In the genomic region with DNA sequence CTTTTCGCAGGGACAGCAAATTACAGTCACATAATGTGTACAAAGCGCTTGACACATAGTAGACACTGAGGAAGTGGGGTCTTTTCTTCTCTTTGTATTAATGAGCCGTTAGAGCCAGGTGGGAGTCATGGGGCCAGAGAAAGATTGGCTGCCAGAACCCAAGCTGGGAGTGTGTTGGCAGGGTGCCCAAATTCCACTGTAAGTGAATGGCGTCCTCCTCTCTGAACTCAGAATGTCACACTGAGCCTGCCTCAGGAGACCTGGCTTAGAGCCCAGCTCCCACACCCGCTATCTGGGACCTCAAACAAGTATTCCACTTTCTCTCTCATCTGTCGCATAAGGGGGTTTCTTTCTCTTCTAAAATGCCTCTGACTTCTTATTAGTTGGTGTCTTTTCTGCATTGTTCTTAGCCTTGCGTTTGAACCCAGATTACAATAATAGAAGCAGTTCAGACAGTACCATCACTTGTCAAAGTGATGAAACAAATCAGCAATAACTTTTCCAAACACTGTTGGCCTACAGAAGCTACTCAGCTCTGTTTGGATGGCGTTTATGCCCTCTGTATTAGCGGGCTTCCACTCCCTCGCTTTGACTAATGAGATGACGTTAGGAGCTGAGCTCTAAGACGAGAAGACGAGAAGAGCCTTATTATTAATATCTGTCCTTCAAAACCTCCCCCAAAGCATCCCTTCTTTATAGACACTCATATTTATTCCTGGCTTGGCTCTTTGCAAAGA, we compare ENCODE assay signal across 9 mouse cellular contexts. TPM values are rescaled to one million over a fixed set of nuclear protein-coding genes. Genes with fewer than 3 reads are reported as not detected.
DNase-seq lines count a peak whose midpoint lies in the region; ATAC-seq and TF ChIP-seq lines count a peak whose summit lies in the region.
"Had no signal": no experiment of that assay in that cellular context is flagged by ENCODE, and none has a peak within 500 bp of the region (broad histone marks: within the 10 kb centered on the region; RNA-seq: fewer than 3 reads in every experiment).

No protein-coding gene starts in this region.

- no peaks in the 10 kb centered on the region for H3K9me3 ChIP-seq in forebrain, postnatal 0 days (ENCODE audit: low read length)
- H3K9me3 ChIP-seq in hindbrain, embryonic 15.5 days, result no peaks in the 10 kb centered on the region
- no peaks in the 10 kb centered on the region for H3K9me3 ChIP-seq in limb, embryonic 10.5 days (replicated peaks)
- H3K9me3 ChIP-seq in neural tube, embryonic 13.5 days, result no peaks in the 10 kb centered on the region

- no peak overlapping the region for H3K4me3 ChIP-seq in forebrain, postnatal 0 days (ENCODE audit: low read depth, low read length)
- no peak overlapping the region for H3K4me3 ChIP-seq in hindbrain, embryonic 15.5 days
- no peak overlapping the region for H3K4me3 ChIP-seq in limb, embryonic 10.5 days
- H3K4me3 ChIP-seq in neural tube, embryonic 13.5 days, result no peak overlapping the region

- H3K9ac ChIP-seq in forebrain, postnatal 0 days, result no peak overlapping the region
- no peak overlapping the region for H3K9ac ChIP-seq in hindbrain, embryonic 15.5 days
- H3K9ac ChIP-seq in neural tube, embryonic 13.5 days, result no peak overlapping the region

- H3K4me1 ChIP-seq in forebrain, postnatal 0 days (ENCODE audit: insufficient read depth), result 0 out of 2 replicates have a peak, but pooled peaks cover 9% of the 10 kb centered on the region
- peaks cover 15% of the 10 kb centered on the region for H3K4me1 ChIP-seq in hindbrain, embryonic 15.5 days (replicated peaks)
- H3K4me1 ChIP-seq in limb, embryonic 10.5 days, result peaks cover 32% of the 10 kb centered on the region
- peaks cover 26% of the 10 kb centered on the region for H3K4me1 ChIP-seq in neural tube, embryonic 13.5 days (replicated peaks)

- peak; percentile 41 for DNase-seq in layer of hippocampus, adult 11-12 months (ENCODE audit: low spot score)
- no peak for DNase-seq in layer of hippocampus, adult 9-10 months (ENCODE audit: low spot score)
- DNase-seq in brain, adult 2 months (ENCODE audit: low read depth, low spot score), result peak; percentile 47
- peak; percentile 83 for DNase-seq in forebrain, postnatal 0 days
- DNase-seq in limb, embryonic 10.5 days (ENCODE audit: low spot score), result peak; percentile 65

- no peak for TF ChIP-seq CTCF in forebrain, postnatal 0 days (IDR thresholded peaks at IDR 0.05; ENCODE audit: low read depth)

- no peaks in the 10 kb centered on the region for H3K27me3 ChIP-seq in forebrain, postnatal 0 days (ENCODE audit: insufficient read depth, low read length)
- no peaks in the 10 kb centered on the region for H3K27me3 ChIP-seq in hindbrain, embryonic 15.5 days
- H3K27me3 ChIP-seq in limb, embryonic 10.5 days (ENCODE audit: low read depth, poor library complexity, severe bottlenecking), result no peaks in the 10 kb centered on the region
- peaks cover 19% of the 10 kb centered on the region for H3K27me3 ChIP-seq in neural tube, embryonic 13.5 days

- H3K27ac ChIP-seq in forebrain, postnatal 0 days (ENCODE audit: low read depth, low read length), result no peak overlapping the region
- H3K27ac ChIP-seq in hindbrain, embryonic 15.5 days (replicated peaks), result 0 out of 2 replicates have a peak overlapping the region, but pooled peaks have one; percentile 16
- peak overlapping the region; percentile 57; the same call in 1 of the 2 replicates for H3K27ac ChIP-seq in limb, embryonic 10.5 days
- H3K27ac ChIP-seq in neural tube, embryonic 13.5 days (replicated peaks), result peak overlapping the region; percentile 69

- peak; percentile 89 for ATAC-seq in forebrain, postnatal 0 days
- peak; percentile 93 for ATAC-seq in hindbrain, embryonic 15.5 days (ENCODE audit: low FRiP score, low read depth)
- peak; percentile 93 for ATAC-seq in neural tube, embryonic 13.5 days (ENCODE audit: low read depth)
- no peak for ATAC-seq in granulocyte monocyte progenitor cell, adult 5-6 weeks (replicated peaks; ENCODE audit: poor library complexity, severe bottlenecking)

- H3K4me2 ChIP-seq in forebrain, postnatal 0 days (ENCODE audit: low read depth), result 0 out of 2 replicates have a peak overlapping the region, but pooled peaks have one; percentile 8
- H3K4me2 ChIP-seq in hindbrain, embryonic 15.5 days, result no peak overlapping the region; the same call in 1 of the 2 replicates
- H3K4me2 ChIP-seq in neural tube, embryonic 13.5 days, result 0 out of 2 replicates have a peak overlapping the region, but pooled peaks have one; percentile 16

- H3K36me3 ChIP-seq in forebrain, postnatal 0 days (ENCODE audit: insufficient read depth), result no peaks in the 10 kb centered on the region
- H3K36me3 ChIP-seq in hindbrain, embryonic 15.5 days, result no peaks in the 10 kb centered on the region
- H3K36me3 ChIP-seq in limb, embryonic 10.5 days, result no peaks in the 10 kb centered on the region
- H3K36me3 ChIP-seq in neural tube, embryonic 13.5 days, result no peaks in the 10 kb centered on the region

- WGBS in forebrain, postnatal 0 days, result 8% methylated on average over 13 of the region's 13 CpGs
- WGBS in hindbrain, embryonic 15.5 days, result 26% methylated on average over 13 of the region's 13 CpGs
- WGBS in limb, embryonic 10.5 days, result 64% methylated on average over 13 of the region's 13 CpGs
- 30% methylated on average over 13 of the region's 13 CpGs for WGBS in neural tube, embryonic 13.5 days

RNA-seq across cellular contexts. Expression of gene Wif1, which starts 21.9 kb away (rescaled TPM):
- total RNA-seq in forebrain, postnatal 0 days (2014; rRNA removed), result 2.2 and 6.0 TPM in 2 replicates
- 3.6 and 6.1 TPM in 2 replicates for polyA plus RNA-seq in forebrain, postnatal 0 days (2015; fragmentation: Nextera tagmentation; extraction: Ambion mirVana)
- polyA plus RNA-seq in hindbrain, embryonic 15.5 days (2015; fragmentation: Nextera tagmentation; extraction: Ambion mirVana), result 5.7 and 7.1 TPM in 2 replicates
- polyA plus RNA-seq in limb, embryonic 10.5 days (2016; fragmentation: Nextera tagmentation; extraction: Ambion mirVana), result 18.1 and 35.8 TPM in 2 replicates
- polyA plus RNA-seq in neural tube, embryonic 13.5 days (2015; fragmentation: Nextera tagmentation; extraction: Ambion mirVana), result 5.0 and 8.1 TPM in 2 replicates
- 0.83 TPM in 1 of 2 replicates, not detected in the other for total RNA-seq in granulocyte monocyte progenitor cell, adult 5-6 weeks (2014; fragmentation: Nextera tagmentation)
- not detected in 2 replicates for total RNA-seq in granulocyte monocyte progenitor cell, adult 5-6 weeks (2017)
- total RNA-seq: hematopoietic stem cell, adult 5-6 weeks had no signal
